Mouse (Mus musculus): ENCODE results near the gene Il18rap. TPM values are rescaled to one million over a fixed set of nuclear protein-coding genes. Genes with fewer than 3 reads are reported as not detected.
A peak's percentile ranks its signal among the peaks of the same experiment; 100 is the strongest.
"Not testable (repeated sequence)": the region's sequence is repeated elsewhere in the genome, so short reads cannot be mapped to it uniquely, and the experiment has no call there.

Il18rap gene
- polyA plus RNA-seq, 1 experiment: 0.35 TPM

GRCm38 (mm10) chr1:40529287-40529686, 14.1 kb downstream of the Il18rap start:
- DNase-seq (ENCODE audit: low read depth, low spot score): no peak
- WGBS: 86% methylated on average over 5 of the region's 5 CpGs

- WGBS: 70% methylated on average over 5 of the region's 5 CpGs
Measured at GRCm38 (mm10) chr1:40537577-40537976, 22.4 kb downstream of the Il18rap start.

GRCm38 (mm10) chr1:40544650-40545049, 29.5 kb downstream of the Il18rap start:
- DNase-seq (ENCODE audit: low read depth, low spot score): peak; percentile 39

More at GRCm38 (mm10) chr1:40537577-40537976, 22.4 kb downstream of the Il18rap start:
- DNase-seq (ENCODE audit: low read depth, low spot score): no peak

GRCm38 (mm10) chr1:40546645-40547044, 31.5 kb downstream of the Il18rap start:
- DNase-seq (ENCODE audit: low read depth, low spot score): no peak
- WGBS: 73% methylated on average over 4 of the region's 4 CpGs

More at GRCm38 (mm10) chr1:40544650-40545049, 29.5 kb downstream of the Il18rap start:
- WGBS: 0% methylated on average over 2 of the region's 2 CpGs

GRCm38 (mm10) chr1:40547064-40547572, 32.0 kb downstream of the Il18rap start:
- no peak for DNase-seq (ENCODE audit: low read depth, low spot score)
- WGBS: 86% methylated on average over 11 of the region's 11 CpGs

- 23% methylated on average over 10 of the region's 10 CpGs for WGBS
- no peak for DNase-seq (ENCODE audit: low read depth, low spot score)
Measured at GRCm38 (mm10) chr1:40547762-40548161, 32.6 kb downstream of the Il18rap start.

GRCm38 (mm10) chr1:40569374-40569773, 54.2 kb downstream of the Il18rap start:
- no peak for DNase-seq (ENCODE audit: low read depth, low spot score)
- 58% methylated on average over 4 of the region's 4 CpGs for WGBS

GRCm38 (mm10) chr1:40579784-40580183, 64.6 kb downstream of the Il18rap start, which contains the start of gene Slc9a4:
TSS of gene Slc9a4 (plus strand) at chr1:40580081.
- 3% methylated on average over 7 of the region's 7 CpGs for WGBS
- no peak for DNase-seq (ENCODE audit: low read depth, low spot score)

GRCm38 (mm10) chr1:40580269-40580668, 65.1 kb downstream of the Il18rap start:
- no peak for DNase-seq (ENCODE audit: low read depth, low spot score)
- 26% methylated on average over 14 of the region's 14 CpGs for WGBS

- WGBS: 88% methylated on average over 5 of the region's 5 CpGs
- DNase-seq (ENCODE audit: low read depth, low spot score): no peak
Measured at GRCm38 (mm10) chr1:40586776-40587175, 71.6 kb downstream of the Il18rap start.

GRCm38 (mm10) chr1:40590931-40591330, 75.8 kb downstream of the Il18rap start:
- 71% methylated on average over 4 of the region's 4 CpGs for WGBS
- DNase-seq (ENCODE audit: low read depth, low spot score): no peak

- no peak for DNase-seq (ENCODE audit: low read depth, low spot score)
- WGBS: 72% methylated on average over 5 of the region's 5 CpGs
Measured at GRCm38 (mm10) chr1:40597822-40598221, 82.7 kb downstream of the Il18rap start.

GRCm38 (mm10) chr1:40599661-40600060, 84.5 kb downstream of the Il18rap start:
- DNase-seq (ENCODE audit: low read depth, low spot score): not testable (repeated sequence)
- WGBS: 81% methylated on average over 9 of the region's 9 CpGs

GRCm38 (mm10) chr1:40600394-40601327, 85.5 kb downstream of the Il18rap start:
- 83% methylated on average over 25 of the region's 25 CpGs for WGBS
- DNase-seq (ENCODE audit: low read depth, low spot score): no peak

Other genes starting within 250 kb of the Il18rap start
- 1.2 and 2.0 TPM in 2 replicates for gene Il1rl2, start 190.8 kb upstream of the Il18rap start, polyA plus RNA-seq (2012; rRNA removed)
- gene Il1rl1, start 85.8 kb upstream of the Il18rap start, polyA plus RNA-seq (2012; rRNA removed): 2.1 and 4.7 TPM in 2 replicates
- 0.52 and 1.1 TPM in 2 replicates for gene Il18r1, start 49.8 kb upstream of the Il18rap start, polyA plus RNA-seq (2012; rRNA removed)
- gene Slc9a4, start 64.7 kb downstream of the Il18rap start, polyA plus RNA-seq (2012; rRNA removed): 0.22 and 1.0 TPM in 2 replicates
- gene Slc9a2, start 165.2 kb downstream of the Il18rap start, polyA plus RNA-seq (2012; rRNA removed): 34.9 and 81.6 TPM in 2 replicates

All from large intestine, adult 2 months (tissue).